Mouse (Mus musculus) brain, embryonic 14.5 days (tissue): ENCODE measurements at regions not wholly inside any gene's neighbourhood (a gene's known extent, or its start where the extent isn't known, plus 50 kb on each side); places are given as distances from the start of the nearest gene placed in this dataset.

ENCODE experiments used
- CTCF ChIP-seq: fragments of 200-500 bp; IDR thresholded peaks from 2 replicates; pipeline ENCODE4 v1.5.1; 2012; ENCODE audit warnings: inconsistent platforms, mild to moderate bottlenecking, moderate library complexity, borderline replicate concordance; ENCODE audit not compliant: insufficient read depth, insufficient read length; ENCODE audit errors: extremely low read depth
- POLR2A ChIP-seq: fragments of 200-500 bp; IDR thresholded peaks from 2 replicates; pipeline ENCODE4 v1.6.1; 2012; ENCODE audit warnings: mild to moderate bottlenecking, inconsistent platforms, borderline replicate concordance; ENCODE audit not compliant: poor library complexity, insufficient read depth, insufficient read length, severe bottlenecking; ENCODE audit errors: extremely low read depth

- TF ChIP-seq CTCF, result no peak
- no peak for TF ChIP-seq POLR2A
Measured at GRCm38 (mm10) chr2:147627096-147627495, 265.4 kb downstream of the Pax1 start.
